Mouse (Mus musculus): ENCODE data around the gene Kcnk3.

DNA sequence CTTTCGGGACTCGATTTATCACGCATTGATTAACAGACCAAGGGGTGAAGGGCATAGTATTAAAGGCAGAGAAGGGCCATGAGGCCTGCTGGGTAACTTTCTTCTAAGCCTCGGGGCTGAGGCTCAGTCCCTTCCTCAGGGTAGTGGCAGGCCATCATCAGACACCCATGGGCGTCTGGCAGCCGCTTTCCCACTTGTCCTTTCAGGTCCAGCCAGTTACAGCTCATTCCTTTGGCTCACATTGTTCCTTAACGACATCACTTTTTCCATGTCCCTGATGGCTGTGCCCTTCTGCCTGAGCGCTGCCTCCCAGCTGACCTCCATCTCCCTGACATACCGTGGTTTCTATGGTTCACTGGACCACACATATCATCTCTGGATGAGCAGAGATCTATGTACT is 10.7 kb upstream of the Kcnk3 start:
- TF ChIP-seq POLR2A (IDR thresholded peaks at IDR 0.05; ENCODE audit: low read depth, low read length): no peak
- TF ChIP-seq CTCF (conservative IDR thresholded peaks at IDR 0.05; ENCODE audit: insufficient read depth, insufficient read length, low read depth, low read length): no peak
